Mouse (Mus musculus) urinary bladder, postnatal 36 days (tissue): Measurements from ENCODE around the gene Erg.

ENCODE experiments used
- DNase-seq, 2 experiments: peaks; one replicate each; pipeline ENCODE4 v3.0.0; 2022; ENCODE audit warnings: low spot score in 2 of 2, mixed read lengths in 1 of 2

Gene Erg

DNA sequence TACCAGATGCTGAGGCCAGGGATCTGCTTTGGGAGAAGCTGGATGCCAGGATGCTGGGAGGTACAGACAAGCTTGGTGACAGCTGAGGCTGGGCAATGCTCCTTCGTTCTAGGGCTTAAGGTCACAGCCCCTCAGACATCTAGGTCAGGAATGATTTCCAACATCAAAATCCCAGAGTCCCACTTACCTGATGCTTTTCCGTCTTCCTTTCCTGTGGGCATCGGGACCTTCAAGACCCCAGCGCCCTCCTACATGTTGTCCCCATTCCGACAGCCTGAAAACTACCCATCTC, at the start of gene Erg:
Gene Erg, minus strand, starts transcription at position 283 of the 292 bp plus-strand sequence.
- DNase-seq = no peak

DNA sequence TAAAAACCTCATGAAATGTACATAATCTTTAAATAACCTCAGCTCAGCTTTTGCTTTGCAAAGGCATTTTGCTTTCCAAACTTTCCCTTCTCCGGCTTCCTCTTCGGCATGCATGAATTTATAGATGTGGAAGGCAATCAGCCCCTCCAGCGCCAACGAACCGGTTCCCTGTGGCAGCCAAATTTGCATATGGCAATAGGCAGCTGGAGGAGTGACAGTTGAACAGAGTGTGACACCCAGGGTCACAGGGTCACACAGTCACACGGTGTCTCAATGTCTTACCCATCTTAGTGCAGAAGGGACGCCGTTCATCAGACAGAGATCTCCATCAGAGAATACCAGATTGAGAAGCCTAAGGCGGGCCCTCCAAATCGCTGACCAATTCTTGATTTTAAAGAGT, 45.4 kb upstream of the Erg start:
- no peak for DNase-seq

DNA sequence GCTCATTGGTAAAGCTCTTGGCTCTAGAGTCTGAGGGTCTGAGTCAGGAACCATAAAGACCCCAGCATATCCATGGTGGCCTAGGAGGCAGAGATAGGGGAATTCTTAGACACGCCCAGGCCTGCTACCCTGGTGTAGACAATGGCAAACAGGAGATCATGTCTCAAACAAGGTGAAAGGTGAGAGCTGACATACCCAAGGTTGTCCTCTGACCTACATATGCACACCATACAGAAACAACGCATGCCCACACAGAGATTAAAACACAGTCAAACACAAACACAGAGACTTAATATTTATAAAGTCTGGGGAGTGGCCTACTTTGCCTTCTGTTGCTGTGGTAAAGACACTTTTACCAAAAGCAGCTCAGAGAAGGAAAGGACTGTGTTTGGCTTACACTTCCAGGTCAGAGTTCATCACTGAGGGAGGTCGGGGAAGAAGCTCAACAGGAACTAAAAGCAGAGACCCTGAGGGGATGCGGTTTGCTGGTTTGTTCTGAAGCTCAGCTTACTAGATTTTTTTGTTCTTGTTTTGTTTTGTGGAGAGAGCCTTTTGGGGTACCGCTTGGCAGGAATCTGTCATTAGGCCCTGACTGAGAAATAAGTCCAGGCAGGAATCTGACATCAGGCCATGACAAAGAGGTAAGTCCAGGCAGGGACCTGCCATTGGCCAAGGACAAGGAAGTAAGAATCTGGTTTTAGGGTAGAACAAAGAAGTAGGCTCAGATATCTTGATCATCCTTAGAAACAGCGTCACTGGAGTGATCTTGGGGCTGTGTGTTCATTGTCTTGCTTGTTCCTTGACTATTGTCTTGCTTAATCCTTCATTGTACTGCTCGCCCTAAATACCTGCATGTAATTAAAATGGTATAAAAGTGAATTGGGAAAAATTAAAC, 37.7 kb upstream of the Erg start:
- no peak for DNase-seq

DNA sequence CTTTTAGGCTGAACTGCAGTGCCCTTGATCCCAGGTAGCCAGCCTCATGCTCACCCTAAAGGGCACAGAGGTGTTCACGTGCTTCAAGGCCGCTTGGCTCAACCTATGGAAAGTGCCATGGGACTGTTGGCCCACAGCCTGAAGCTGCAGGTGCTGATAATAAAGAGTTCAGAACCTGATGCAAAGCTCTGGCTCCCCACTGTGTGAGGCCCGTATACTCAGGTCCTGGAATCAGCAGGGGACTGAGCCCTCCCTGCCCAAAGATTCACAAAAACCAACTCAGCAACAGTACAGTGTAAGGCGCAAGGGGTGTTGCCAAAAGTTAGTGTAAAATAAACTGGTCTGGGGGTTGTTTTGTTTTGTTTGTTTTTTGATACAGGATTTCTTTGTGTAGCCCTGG, 36.7 kb upstream of the Erg start:
- DNase-seq = no peak

DNA sequence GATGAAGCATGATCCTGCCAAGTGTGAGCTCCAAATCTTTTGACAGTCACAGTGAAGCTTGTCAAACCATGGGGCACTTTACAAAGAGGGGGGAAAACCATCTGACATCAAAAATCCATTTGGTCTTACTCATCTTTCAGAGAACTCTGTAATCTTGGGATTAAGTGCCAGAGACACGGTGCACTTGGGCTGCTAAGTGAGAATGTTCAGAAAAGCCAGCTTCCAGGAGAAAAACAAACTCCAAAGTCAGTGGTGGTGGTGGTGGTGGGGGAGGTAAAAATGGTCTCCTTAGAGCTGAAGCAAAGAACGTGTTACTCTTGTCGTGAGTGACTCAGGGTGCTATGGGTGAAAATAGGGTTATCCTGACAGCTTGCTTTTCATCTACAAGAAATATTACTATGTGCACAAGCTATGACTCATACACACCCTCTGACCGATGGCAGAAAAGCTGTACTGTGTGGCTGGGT, 33.5 kb upstream of the Erg start:
- DNase-seq = no peak

DNA sequence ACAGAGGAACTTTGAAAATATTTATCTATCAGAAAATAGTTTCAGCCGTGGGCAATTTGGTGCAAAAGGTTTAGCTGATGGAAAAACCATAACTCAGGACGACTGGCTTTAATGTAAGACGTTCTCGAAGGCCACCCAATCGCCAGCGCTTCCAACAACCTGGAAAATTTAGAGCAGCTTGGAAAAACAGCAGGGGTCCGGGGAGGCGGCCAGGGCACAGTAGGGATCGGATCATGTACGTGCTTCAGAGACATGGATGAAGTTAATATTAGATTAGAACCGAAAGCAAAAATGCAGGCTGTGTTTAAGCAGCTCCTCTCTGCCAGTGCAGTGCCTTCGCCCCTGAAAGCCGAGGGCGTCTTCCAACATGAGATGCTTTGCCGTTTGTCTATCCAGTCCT, 31.8 kb upstream of the Erg start:
- no peak for DNase-seq

DNA sequence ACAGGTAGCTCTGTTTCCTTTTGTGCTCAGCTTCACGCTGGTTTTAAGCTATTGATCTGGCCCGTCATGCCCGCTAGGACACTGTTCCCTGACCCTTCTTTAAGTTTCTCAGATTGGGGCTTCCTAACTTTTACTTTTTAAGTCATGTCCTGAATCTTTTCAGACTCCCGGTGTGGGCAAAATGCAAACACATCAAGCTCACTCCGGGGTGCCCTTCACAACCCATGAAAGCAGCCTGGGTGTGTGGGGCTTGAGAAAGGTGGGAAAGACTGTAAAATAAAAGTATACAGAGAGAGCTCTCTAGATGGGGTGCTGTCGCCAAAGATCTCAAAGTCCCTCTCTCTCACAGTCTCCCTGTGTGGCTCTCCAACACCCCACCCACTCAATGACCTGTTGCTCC, 31.3 kb upstream of the Erg start:
- no peak for DNase-seq

DNA sequence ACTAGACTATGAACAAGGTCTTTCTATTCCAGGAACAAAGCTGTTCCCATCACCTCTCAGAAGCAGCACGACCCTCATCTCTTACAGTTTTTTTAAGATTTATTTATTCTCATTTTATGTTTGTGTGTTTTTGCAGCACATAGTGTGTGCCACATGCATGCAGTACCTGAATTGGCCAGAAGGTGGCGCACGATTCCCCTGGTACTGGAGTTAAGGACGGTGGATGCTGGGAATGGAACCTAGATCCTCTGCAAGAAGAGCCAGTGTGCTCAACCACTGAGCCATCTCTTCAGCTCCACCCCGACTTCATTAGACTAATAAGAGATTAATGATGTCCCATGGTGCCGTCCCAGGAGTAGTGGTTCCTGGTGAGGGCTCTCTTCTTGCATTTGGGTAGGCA, 29.2 kb upstream of the Erg start:
- DNase-seq = peak in 1 of 2 experiments; percentile 17

DNA sequence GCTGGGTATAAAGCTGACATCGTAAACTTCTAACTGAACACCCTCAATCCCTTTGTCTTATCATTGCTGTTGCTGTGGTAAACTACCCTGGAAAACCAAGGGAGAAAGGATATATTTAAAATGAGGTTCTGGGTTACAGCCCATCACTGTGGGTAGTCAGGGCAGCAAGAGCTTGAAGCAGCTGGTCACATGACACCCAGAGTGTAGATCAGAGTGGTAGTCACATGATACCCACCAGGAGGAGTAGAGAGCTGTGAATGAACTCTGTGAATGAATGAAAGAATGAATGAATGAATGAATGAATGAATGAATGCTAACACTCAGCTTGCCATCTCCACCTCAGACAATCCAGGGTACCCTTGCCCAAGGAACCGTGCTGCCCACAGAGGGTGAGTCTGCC, 28.1 kb upstream of the Erg start:
- no peak for DNase-seq

DNA sequence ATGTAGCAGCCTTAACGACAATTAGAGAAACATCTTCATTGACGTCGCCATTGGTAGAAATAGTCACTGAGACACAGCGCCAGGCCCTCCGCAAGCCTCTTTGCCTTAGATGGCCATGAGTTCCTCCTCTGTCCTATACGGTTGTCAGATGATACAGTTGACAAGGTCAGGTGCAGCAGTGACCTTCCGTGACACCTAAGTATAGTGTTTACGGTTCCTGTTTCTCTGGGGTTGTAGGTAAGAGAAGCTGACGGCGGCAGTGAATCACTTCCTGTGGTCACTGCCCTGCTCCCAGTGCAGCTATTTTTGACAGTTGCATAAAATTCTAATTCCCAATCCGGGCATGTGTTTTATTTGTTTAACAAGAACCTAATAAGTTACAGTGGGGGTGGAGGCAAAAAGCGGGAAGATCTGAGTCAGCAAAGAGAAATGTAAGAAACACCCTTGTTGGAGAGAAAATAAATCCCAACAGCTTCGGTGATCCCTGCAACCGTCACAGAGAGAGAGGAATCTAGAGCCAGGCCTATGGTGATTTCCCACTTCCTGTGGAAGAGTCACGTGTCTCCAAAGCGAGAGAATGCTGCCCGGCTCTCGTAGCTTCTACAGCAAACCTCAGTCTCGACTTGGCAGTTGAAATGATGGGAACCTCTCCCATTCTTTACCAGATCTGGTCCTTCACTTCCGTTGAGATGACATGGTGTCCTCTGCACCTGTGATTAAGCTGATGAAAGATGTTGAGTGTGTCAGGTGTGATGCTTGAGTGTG, 25.8 kb upstream of the Erg start:
- DNase-seq = no peak

DNA sequence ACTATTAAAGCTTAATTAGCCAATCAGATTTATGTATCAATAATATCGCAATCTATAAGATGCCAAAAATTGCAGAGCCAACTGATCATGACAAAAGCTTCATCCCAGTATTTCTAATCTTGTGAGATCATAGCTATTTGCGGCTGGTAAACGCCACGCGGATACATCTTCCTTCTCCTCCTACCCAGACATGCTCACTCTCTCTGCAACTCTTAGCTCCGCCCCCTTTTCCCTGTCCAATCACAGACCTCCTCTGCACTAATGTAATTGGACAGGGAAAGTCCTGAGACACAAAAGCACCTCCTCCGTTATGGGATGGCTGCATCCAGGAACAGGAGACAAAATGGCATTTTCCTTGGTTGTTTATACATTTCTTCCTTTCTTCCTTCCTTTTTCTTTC, 22.2 kb upstream of the Erg start:
- no peak for DNase-seq

DNA sequence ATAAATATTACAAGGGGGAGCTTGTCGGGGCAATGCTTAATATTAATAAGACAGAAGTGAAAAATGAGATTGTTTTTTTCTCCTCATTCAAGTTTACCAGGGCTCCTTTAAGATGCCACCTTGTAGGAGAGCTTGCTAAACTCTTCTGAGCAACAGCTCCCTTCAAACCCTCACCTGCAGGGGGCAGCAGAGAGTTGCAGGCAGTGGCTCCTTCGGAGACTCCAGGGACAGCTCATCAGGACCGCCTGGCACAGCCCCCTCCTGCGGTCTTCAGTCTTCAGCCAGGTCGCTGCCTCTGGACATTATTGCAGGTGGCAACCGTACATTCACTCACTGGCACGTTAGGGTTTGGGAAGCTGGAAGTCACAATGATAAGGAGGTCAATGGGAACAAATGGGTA, 18.9 kb upstream of the Erg start:
- DNase-seq = peak; percentile 74 to 80

DNA sequence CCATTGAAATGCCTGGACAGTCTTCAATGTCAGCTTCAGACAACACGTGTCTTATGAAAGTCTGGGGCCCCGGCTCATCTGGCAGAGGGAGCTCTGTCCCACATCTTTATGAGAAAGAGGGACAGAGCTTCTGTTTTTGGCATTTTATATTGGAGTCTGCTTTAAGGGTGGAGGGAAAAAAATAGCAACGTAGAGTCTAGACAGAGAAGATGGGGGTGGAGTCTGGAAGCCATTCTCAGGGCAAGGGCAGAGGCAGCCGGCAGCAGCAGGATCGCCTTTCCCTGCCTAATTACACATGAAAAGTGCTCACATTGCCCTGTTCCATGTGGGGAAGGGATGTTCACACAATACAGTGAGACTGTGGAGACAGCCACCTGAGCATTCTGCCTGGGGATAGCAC, 16.1 kb upstream of the Erg start:
- no peak for DNase-seq

DNA sequence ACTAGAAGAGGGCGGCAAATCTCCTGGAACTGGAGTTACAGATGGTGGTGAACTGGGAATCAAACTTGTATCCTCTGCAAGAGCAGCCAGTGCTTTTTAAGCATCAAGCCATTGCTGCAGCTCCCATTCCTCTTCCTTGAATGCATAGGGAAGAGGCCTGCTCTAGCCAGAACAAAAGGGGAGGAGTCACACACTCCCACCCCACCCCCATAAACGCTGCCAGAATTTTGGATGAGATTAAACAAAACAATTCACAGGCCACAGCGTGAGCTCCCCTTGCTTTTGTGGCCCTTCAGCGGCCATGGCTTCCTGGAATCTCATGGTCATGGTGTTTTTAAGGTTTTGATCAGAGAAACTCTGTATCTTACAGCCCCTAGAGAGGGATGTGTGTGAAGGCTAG, 15.4 kb upstream of the Erg start:
- no peak for DNase-seq

DNA sequence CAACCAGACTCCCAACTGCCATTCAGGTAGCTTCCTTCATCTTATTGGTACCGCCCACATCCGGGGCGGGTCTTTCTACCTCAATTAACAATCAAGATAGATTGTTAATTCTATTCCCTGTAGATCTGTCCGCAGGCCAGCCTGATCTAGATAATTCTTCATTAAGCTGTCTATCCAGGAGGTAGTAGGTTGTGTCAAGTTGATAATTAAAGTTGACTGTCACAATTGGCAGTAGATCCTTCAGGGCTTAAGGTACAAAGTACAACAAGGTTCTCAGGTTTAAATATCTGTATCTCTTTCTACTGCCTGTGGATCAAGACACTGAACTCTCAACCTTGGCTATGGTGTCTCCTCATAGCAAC, 14.8 kb upstream of the Erg start:
- DNase-seq = no peak

DNA sequence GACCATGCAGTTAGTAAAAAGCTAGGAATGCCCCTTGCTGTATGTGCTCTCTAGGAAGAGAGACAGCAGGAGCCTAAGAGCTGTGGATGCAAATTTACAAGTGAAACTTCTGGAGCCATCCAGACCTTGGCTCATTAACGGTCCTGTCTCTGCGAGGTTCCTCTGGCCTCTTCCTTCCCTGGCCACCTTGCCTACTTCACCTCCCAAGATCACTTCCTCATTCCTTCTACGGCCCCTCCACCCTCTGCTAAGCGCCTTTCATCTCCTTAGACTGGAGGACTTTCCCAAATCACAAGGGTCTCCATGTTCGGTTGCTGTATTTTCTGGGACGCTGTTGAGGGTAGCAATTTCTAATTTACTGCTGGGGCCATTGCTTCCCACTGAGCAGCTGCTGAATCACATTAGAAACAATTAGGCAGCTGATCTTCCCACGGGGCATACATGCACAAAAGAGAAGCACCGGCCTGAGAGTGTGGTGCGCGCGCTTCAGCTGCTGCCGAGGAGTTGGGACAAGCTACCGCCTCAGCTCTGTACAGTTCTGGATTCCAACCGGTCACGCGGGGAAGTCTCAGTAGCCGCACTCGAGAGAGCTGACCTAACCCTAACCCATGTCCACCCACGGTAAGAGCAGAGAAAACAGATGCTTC, 14.3 kb upstream of the Erg start:
- no peak for DNase-seq

DNA sequence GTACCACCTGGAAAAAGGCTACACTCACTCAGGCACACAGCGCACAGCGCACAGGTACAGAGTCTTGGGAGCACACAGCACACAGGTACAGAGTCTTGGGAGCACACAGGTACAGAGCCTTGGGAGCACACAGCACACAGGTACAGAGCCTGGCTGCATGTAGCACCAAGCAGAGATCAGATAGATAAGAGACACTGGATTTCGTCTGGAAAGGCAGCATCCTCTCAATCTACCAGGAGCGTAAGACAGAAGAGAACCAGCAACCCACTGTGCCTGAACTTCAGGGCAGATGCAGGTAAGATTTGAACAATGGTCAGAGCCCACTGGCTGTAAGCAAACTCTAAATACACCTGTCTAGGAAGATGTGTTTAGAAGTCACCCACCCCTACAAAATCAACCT, 12.5 kb upstream of the Erg start:
- no peak for DNase-seq

DNA sequence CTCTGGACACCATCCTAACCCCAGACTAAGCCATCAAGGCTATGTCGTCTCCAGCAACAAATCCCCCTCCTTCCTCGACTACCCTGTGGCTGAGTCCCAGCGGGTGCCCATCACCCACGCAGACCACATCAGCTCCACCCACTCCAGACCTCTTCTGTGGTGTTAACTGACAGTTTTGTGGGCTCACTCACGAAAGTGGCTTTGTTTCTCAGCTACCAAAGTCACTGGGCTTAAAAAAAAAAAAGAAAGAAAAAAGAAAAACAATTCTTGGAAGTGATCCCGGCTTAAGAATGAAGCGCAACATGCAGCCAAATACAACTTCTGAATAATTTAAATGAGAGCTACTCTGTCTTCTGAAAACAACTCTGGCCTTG, 11.2 kb upstream of the Erg start:
- DNase-seq = no peak

DNA sequence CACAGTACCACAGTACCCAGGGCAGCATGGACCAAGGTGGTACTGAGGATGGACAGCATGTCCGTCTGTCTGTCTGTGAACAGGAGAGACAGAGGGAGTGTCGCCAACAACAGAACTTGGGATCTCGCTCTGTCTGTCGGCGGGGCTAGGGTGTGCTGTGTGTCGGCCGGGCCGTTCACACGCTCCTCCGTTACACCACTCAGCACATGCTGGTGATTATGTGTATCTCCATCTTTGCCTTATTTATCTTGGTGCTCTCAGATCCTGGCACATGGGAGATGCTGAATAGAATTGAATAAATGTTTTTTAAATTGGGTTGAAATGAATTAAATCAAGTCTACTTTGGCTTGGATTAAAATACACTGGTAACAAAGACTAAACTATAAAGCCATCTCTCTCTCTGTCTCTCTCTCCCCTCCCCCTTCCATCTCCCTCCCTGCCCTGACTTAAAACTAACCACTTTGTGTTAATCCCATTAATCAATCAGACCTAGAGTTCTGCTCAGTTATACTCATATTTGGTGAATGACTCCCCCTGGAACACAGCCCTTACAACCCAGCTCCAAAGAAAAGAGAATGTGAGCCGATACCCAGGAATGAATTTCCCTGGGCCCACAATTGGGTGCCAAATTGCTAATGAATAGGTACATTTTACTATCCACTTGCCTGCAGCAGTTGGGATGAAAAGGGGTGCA, 10.6 kb upstream of the Erg start:
- no peak for DNase-seq

DNA sequence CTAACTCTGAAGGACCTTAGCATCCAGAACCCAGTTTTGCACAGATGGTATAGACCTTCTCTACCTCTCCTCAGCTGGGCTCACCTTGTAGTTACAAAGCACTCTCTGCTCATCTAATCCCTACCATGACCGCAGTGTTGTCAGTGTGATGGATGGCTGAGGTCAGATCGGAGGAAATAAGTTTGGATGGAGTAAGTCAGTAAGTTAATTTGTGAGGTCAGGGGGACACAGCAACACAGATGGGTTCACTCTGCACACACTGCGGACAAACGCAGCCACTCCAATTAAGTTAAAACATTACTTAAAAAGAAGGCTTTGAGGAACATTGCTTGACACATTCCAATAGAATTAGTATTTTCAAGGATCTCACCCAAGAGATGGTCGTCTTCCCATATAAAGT, 2.5 kb upstream of the Erg start:
- no peak for DNase-seq

DNA sequence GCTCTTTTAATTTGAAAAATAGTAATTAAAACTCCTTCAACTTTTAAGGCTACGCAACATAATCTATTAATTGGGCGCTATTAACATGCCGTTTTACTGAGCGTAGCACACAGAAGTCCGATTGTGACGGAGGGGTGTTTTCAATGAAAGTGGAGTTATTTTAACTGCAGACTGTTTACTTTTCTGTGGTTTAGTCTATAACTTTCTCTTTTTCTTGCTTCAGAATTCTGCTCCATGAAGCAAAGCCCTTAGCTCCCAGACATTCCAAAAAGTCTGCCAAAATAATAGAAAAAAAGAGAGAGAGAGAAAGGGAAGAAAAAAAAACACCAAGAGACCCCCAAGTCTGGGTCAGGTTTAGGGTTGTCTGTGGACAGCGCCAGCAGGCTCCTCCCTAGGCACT, 333 bp upstream of the Erg start:
- no peak for DNase-seq

DNA sequence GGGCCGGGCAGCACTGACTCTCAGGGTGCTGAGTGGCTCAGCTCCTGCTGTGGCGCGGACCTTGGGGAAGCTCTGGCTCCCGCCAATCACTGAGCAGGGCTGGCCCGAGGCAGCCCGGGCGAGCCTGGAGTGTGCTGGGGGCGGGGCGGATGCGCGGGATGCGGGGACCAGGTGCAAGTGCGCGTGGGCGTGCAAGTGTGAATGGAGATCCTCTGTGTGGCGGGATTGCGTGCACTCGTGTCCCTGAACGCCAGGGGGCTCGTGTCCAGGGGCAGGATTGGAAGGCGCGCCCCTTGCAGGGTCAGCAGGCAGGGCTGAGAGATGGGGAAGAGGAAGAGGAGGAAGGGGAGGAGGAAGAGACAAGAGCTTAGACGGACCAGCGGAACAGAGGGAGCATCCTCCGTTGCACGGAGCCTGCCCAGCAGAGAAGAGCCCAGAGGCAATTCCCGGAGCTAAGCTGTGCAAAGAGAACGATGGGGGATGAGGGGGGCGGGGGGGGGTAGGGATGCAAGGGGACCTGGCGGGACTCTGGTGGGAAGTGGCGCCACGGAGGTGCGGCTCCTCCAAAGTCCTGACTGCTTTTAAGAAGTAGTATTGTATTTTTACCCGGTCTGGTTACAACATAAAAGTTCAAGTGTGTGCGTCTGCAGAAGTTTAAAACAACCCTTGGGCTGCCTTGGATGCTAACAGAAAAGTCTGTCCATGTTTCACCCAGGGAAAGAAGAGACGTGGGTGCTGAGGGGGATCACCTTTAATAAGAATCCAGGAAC, 667 bp downstream of the Erg start:
- DNase-seq = peak in 1 of 2 experiments; percentile 15
